Mouse (Mus musculus) embryo, embryonic 11.5 days (tissue): ENCODE results near the gene Slc7a5.

Experiments
- DNase-seq: peaks from one replicate; pipeline ENCODE4 v3.0.0-alpha.2; 2012; ENCODE audit warnings: low read depth, low spot score

Gene Slc7a5

GRCm38 (mm10) chr8:121907587-121908248 is at the start of gene Slc7a5:
TSS of gene Slc7a5 (minus strand) at chr8:121907694.
- DNase-seq: peak; percentile 93

- no peak for DNase-seq
These were observed 48.5 kb upstream of the Slc7a5 start for GRCm38 (mm10) chr8:121955825-121956500.

- no peak for DNase-seq
These were observed 47.6 kb upstream of the Slc7a5 start for GRCm38 (mm10) chr8:121954981-121955555.

- no peak for DNase-seq
These were observed 46.5 kb upstream of the Slc7a5 start for GRCm38 (mm10) chr8:121953821-121954545.

- no peak for DNase-seq
These were observed 45.3 kb upstream of the Slc7a5 start for GRCm38 (mm10) chr8:121952800-121953199.

- DNase-seq: no peak
These were observed 44.6 kb upstream of the Slc7a5 start for GRCm38 (mm10) chr8:121952122-121952521.

GRCm38 (mm10) chr8:121951656-121952009 is 44.1 kb upstream of the Slc7a5 start:
- DNase-seq: no peak

GRCm38 (mm10) chr8:121950749-121951655 is 43.5 kb upstream of the Slc7a5 start:
- no peak for DNase-seq

- peak; percentile 97 for DNase-seq
These were observed 42.7 kb upstream of the Slc7a5 start for GRCm38 (mm10) chr8:121949941-121950748.

- DNase-seq: no peak
These were observed 41.8 kb upstream of the Slc7a5 start, which contains the start of gene Banp for GRCm38 (mm10) chr8:121949222-121949800. TSS of gene Banp (plus strand) at chr8:121949750.

- no peak for DNase-seq
These were observed 41.0 kb upstream of the Slc7a5 start for GRCm38 (mm10) chr8:121948321-121949145.

- DNase-seq: peak; percentile 90
These were observed 40.3 kb upstream of the Slc7a5 start for GRCm38 (mm10) chr8:121947753-121948141.

GRCm38 (mm10) chr8:121947047-121947752 is 39.7 kb upstream of the Slc7a5 start:
- no peak for DNase-seq

- DNase-seq: no peak
These were observed 38.9 kb upstream of the Slc7a5 start for GRCm38 (mm10) chr8:121946351-121946750.

GRCm38 (mm10) chr8:121944831-121945230 is 37.3 kb upstream of the Slc7a5 start, which contains the start of gene Car5a:
TSS of gene Car5a (minus strand) at chr8:121944904.
- no peak for DNase-seq

GRCm38 (mm10) chr8:121943716-121944115 is 36.2 kb upstream of the Slc7a5 start:
- no peak for DNase-seq

GRCm38 (mm10) chr8:121943057-121943540 is 35.6 kb upstream of the Slc7a5 start:
- no peak for DNase-seq

GRCm38 (mm10) chr8:121938732-121939131 is 31.2 kb upstream of the Slc7a5 start:
- DNase-seq: no peak
